Mouse (Mus musculus) limb, embryonic 15.5 days (tissue): ENCODE data around the gene Ooep. TPM values are rescaled to one million over a fixed set of nuclear protein-coding genes. Genes with fewer than 3 reads are reported as not detected.
A peak's percentile ranks its signal among the peaks of the same experiment; 100 is the strongest.
"Not testable (repeated sequence)": the region's sequence is repeated elsewhere in the genome, so short reads cannot be mapped to it uniquely, and the experiment has no call there.

Experiments used
- ATAC-seq: fragments of 200-750 bp; cut with Nextera tagmentation; 2 replicates; pipeline ENCODE4 v1.8.0; 2017; ENCODE audit warnings: low read depth, moderate TSS enrichment; ENCODE audit not compliant: insufficient number of reproducible peaks, low FRiP score, low TSS enrichment
- H3K27ac ChIP-seq: fragments of 300-500 bp; sonication (generic); 2 replicates; pipeline ENCODE4 v1.5.1; 2015; ENCODE audit warnings: moderate library complexity, mild to moderate bottlenecking, inconsistent platforms
- H3K27me3 ChIP-seq: fragments of 300-500 bp; sonication (generic); 2 replicates; pipeline ENCODE4 v1.6.1; 2015; ENCODE audit warnings: inconsistent platforms
- H3K36me3 ChIP-seq: fragments of 300-500 bp; sonication (generic); 2 replicates; pipeline ENCODE4 v1.6.1; 2015; ENCODE audit warnings: inconsistent platforms
- H3K4me1 ChIP-seq: fragments of 300-500 bp; sonication (generic); 2 replicates; pipeline ENCODE4 v1.6.1; 2015; ENCODE audit warnings: inconsistent platforms
- H3K4me2 ChIP-seq: fragments of 300-500 bp; sonication (generic); 2 replicates; pipeline ENCODE4 v1.6.1; 2015; ENCODE audit warnings: mild to moderate bottlenecking, inconsistent platforms
- H3K4me3 ChIP-seq: fragments of 300-500 bp; sonication (generic); 2 replicates; pipeline ENCODE4 v1.5.1; 2015; ENCODE audit warnings: mild to moderate bottlenecking, inconsistent platforms
- H3K9ac ChIP-seq: fragments of 300-500 bp; sonication (generic); 2 replicates; pipeline ENCODE4 v1.6.1; 2015; ENCODE audit warnings: inconsistent platforms
- H3K9me3 ChIP-seq: fragments of 300-500 bp; sonication (generic); 2 replicates; pipeline ENCODE4 v1.6.1; 2016; ENCODE audit warnings: inconsistent platforms
- WGBS: fragments of 180-500 bp; shearing (Covaris S2); methylation state at CpG from one replicate; pipeline ENCODE4 v1.1.7; 2015; 5-methylcytosine and 5-hydroxymethylcytosine counted together
- polyA plus RNA-seq: library from polyadenylated mRNA; unstranded; fragments of >200 nt; fragmentation: Nextera tagmentation; extraction: Ambion mirVana; gene quantifications from 2 replicates; pipeline ENCODE4 v1.2.1, GENCODE M21; 2015

Gene Ooep
- polyA plus RNA-seq, 1 experiment from 2014 or later: 3.4 TPM

DNA sequence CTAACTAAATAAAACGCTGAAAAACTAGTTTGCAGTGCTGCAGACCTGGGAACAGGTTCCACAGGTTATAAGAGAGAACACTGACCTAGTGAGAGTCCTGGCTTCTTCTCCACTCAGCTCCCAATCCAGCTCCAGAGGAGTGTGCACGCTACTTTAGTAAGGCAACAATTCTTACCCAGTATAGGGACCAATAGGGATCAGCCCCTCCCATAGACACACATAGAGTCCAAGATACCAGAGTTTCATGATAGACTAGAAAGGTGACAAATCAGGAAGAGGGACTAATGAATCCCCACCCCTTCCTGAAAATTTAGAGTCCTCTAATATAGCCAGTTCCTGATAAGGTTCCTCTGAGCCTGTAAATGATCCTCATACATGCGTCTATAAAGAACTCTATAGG lies 31.5 kb downstream of the Ooep start:
- no peaks in the 10 kb centered on the region for H3K36me3 ChIP-seq
- ATAC-seq: 0 out of 2 replicates have a peak, but pooled peaks have one; percentile 30
- H3K27me3 ChIP-seq: no peaks in the 10 kb centered on the region

DNA sequence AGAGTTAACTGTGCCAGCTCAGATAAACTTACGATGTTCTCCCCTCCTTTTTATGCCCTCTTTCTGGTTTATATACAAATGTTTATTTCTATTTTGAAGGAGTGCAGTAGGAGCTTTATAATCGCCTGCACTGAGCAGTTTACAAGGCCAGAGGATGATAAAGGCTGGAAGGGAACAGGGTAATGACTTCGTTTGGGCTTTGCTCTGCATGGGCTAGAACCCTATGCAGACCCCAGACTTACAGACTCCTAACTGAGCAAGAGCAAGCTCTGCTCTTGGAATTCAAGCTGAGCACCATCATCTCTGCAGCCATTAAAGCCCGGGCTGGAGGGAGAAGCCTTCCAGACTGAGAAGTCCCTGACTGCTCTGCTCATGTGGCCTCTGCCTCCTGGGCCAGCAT lies 33.3 kb downstream of the Ooep start:
- not testable (repeated sequence) for H3K27me3 ChIP-seq, ATAC-seq, H3K4me3 ChIP-seq, H3K36me3 ChIP-seq, H3K27ac ChIP-seq, H3K4me1 ChIP-seq, H3K9ac ChIP-seq, H3K4me2 ChIP-seq, H3K9me3 ChIP-seq
- 25% methylated on average over 4 of the region's 4 CpGs for WGBS

More for the DNA sequence above, 31.5 kb downstream of the Ooep start:
- Histone ChIP-seq H3K4me3 (no peak overlapping the region), H3K9me3 (no peaks in the 10 kb centered on the region), H3K27ac (no peak overlapping the region), H3K4me1 (no peaks in the 10 kb centered on the region), H3K4me2 (no peak overlapping the region), H3K9ac (no peak overlapping the region)
- WGBS: 61% methylated on average over 3 of the region's 3 CpGs

DNA sequence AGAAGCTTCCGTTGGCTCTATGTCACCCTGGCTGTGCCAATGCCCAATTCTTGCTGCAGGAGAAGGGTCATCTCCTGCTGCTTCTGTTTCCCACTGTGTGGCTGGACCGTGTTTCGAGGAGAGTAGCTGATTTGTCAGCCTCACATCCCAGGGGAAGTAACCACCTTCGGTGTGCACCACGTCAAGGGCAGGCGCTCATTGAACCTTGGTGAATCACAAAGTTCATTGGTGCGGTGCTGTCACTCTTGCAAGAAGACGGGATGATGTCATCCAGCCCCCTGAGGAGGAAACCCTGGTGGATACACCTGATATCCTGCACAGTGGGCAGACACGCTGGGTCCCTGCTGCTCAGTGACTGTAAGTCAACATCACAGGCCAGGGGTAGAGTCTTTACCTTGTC lies 35.5 kb downstream of the Ooep start:
- not testable (repeated sequence) for H3K4me2 ChIP-seq, H3K4me3 ChIP-seq, H3K9ac ChIP-seq, H3K27me3 ChIP-seq, H3K27ac ChIP-seq, H3K4me1 ChIP-seq, H3K36me3 ChIP-seq, ATAC-seq, H3K9me3 ChIP-seq
- WGBS: 91% methylated on average over 9 of the region's 9 CpGs

DNA sequence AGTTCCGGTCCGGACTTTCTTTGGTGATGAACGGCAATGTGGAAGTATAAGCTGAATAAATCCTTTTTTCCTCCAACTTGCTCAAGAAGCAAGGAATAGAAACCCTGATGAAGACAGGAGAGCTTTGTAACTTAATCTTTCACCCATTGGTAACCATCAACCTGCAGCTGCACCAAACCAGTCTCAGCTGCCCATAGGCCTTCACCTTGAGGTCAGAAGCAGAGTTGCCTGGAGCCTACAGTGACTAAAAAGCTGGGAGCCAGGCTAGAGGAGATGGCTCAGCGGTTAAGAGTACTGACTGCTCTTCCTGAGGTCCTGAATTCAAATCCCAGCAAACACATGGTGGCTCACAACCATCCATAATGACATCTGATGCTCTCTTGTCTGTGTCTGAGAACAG lies 36.0 kb downstream of the Ooep start:
- not testable (repeated sequence) for ATAC-seq, H3K27me3 ChIP-seq, H3K4me2 ChIP-seq, H3K36me3 ChIP-seq, H3K4me3 ChIP-seq, H3K27ac ChIP-seq, H3K9ac ChIP-seq, H3K9me3 ChIP-seq, H3K4me1 ChIP-seq
- 86% methylated on average over 4 of the region's 4 CpGs for WGBS

DNA sequence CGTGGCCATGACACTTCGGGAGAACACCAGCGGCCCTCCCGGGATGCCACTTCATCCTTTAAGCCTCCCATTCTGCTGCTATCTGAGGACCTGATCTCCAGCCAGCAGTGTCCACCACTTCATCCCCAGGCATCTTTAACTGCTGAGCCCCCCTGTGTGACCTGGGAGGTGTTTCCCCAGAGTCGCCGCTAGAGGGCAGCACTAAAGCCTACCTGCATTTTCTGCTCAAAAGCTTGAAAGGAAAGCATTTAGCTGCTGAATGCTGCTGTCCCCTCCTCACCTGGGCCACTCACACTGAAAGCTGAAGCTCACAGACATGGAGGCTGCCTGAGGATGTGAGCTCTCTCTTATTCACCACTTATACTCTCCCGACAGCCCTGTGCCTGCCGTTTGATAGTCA lies 38.2 kb downstream of the Ooep start:
- not testable (repeated sequence) for H3K9ac ChIP-seq, ATAC-seq, H3K4me2 ChIP-seq, H3K36me3 ChIP-seq, H3K4me3 ChIP-seq, H3K4me1 ChIP-seq, H3K27ac ChIP-seq, H3K27me3 ChIP-seq, H3K9me3 ChIP-seq
- WGBS: 18% methylated on average over 8 of the region's 8 CpGs

DNA sequence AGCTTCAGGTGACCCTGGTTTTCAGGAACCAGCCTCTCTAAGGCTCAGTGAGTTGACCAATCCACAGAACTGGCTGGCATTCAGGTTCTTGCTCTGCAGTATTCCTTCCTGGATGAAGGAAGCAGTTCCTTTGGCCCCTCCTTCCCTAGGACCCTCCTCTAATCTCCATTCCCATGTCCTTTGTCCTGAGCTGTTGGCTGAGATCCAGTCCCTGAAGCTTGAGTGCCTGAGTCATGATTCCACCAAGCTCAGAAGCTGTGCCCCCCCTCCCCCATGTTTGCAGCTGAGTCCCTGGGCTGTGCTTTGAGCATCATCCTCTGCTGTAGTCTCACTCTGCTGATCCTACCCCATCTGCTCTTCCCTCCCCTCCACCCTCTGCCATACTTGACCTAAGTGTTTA lies 41.5 kb downstream of the Ooep start:
- H3K27me3 ChIP-seq, H3K4me3 ChIP-seq, H3K4me2 ChIP-seq, H3K4me1 ChIP-seq, H3K9me3 ChIP-seq, H3K9ac ChIP-seq, H3K36me3 ChIP-seq, H3K27ac ChIP-seq, ATAC-seq: not testable (repeated sequence)

DNA sequence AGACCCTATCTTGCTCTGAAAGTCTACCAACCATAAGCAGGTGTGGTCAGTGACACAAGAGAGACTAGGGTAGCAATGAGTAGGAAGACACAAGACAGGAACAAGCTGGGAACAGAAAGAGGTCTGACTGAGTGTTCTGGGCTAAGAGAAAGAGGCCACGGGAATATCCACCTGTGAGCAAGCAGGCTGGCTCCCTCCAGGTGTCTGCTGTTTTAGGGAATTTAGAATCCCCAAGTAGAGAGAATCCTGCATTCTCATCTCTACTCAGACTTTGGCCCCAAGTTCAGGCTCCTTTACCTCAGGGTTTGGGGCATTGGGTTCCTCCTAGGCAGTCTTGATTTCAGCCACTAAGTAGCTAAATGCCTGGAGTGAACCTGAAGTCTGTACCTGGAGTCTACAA lies 51.2 kb downstream of the Ooep start, which contains the start of gene Omt2b:
Omt2b (plus strand) TSS at position 301 of the 400 bp plus-strand sequence.
- ATAC-seq, H3K4me3 ChIP-seq, H3K4me1 ChIP-seq, H3K27me3 ChIP-seq, H3K9ac ChIP-seq, H3K9me3 ChIP-seq, H3K4me2 ChIP-seq, H3K36me3 ChIP-seq, H3K27ac ChIP-seq: not testable (repeated sequence)
- WGBS: 80% methylated on average over 1 of the region's 1 CpGs

Other genes with a start within 250 kb of the Ooep start
- gene Gsta4, start 196.0 kb downstream of the Ooep start, polyA plus RNA-seq: 57.5 and 60.6 TPM in 2 replicates
- 8.8 and 10.0 TPM in 2 replicates for gene Gsta1, start 148.1 kb downstream of the Ooep start, polyA plus RNA-seq
- gene Gm3776, start 121.6 kb downstream of the Ooep start, polyA plus RNA-seq: 12.5 and 12.9 TPM in 2 replicates
- 0.22 and 0.29 TPM in 2 replicates for gene Gm10639, start 88.8 kb downstream of the Ooep start, polyA plus RNA-seq
- not detected in 2 replicates for gene Omt2a, start 63.9 kb downstream of the Ooep start, polyA plus RNA-seq
- not detected in 2 replicates for gene Omt2b, start 51.1 kb downstream of the Ooep start, polyA plus RNA-seq
- 15.4 and 16.8 TPM in 2 replicates for gene Gsta2, start 22.9 kb downstream of the Ooep start, polyA plus RNA-seq
- 0.42 TPM in 1 of 2 replicates, not detected in the other for gene Dppa5a, start 10.5 kb downstream of the Ooep start, polyA plus RNA-seq
- 0.15 and 0.27 TPM in 2 replicates for gene Ddx43, start 17.1 kb upstream of the Ooep start, polyA plus RNA-seq
- gene Cgas, start 64.5 kb upstream of the Ooep start, polyA plus RNA-seq: 2.7 and 3.4 TPM in 2 replicates
- 21.2 and 24.6 TPM in 2 replicates for gene Mto1, start 69.5 kb upstream of the Ooep start, polyA plus RNA-seq
- gene Gm17324, start 70.1 kb upstream of the Ooep start, polyA plus RNA-seq: 0.71 and 0.83 TPM in 2 replicates
- gene Eef1a1, start 110.4 kb upstream of the Ooep start, polyA plus RNA-seq: 4,450 and 5,127 TPM in 2 replicates
- 22.4 and 22.9 TPM in 2 replicates for gene Slc17a5, start 209.3 kb upstream of the Ooep start, polyA plus RNA-seq
- 23.3 and 24.6 TPM in 2 replicates for gene Cd109, start 236.8 kb upstream of the Ooep start, polyA plus RNA-seq